ENCODE assay signal across 17 mouse cellular contexts in genomic region chr2:139198281-139198680, GRCm38 (mm10).
DNase-seq lines count a peak whose midpoint lies in the region; ATAC-seq and TF ChIP-seq lines count a peak whose summit lies in the region.
"Had no signal": no experiment of that assay in that cellular context is flagged by ENCODE, and none has a peak within 500 bp of the region (broad histone marks: within the 10 kb centered on the region; RNA-seq: fewer than 3 reads in every experiment).

No protein-coding gene starts in this region.

- H3K4me3 ChIP-seq in cortical plate, adult 2 months (ENCODE audit: insufficient read depth, low read length) = no peak overlapping the region
- H3K4me3 ChIP-seq in kidney, embryonic 14.5 days (ENCODE audit: low read length) = no peak overlapping the region
- H3K4me3 ChIP-seq: heart, embryonic 15.5 days; midbrain, embryonic 13.5 days; neural tube, embryonic 12.5 days had no signal

- peak; percentile 7 for DNase-seq in left cerebral cortex, adult 11 months (ENCODE audit: low spot score)
- no peak for DNase-seq in left cerebral cortex, postnatal 4 days
- peak; percentile 49 for DNase-seq in cerebellum, adult 8-10 months
- no peak for DNase-seq in ovary, adult 18-20 months (ENCODE audit: low spot score)
- DNase-seq in ovary, postnatal 14 days (ENCODE audit: low spot score) = no peak
- DNase-seq: gastrocnemius, postnatal 36 days; liver; liver, postnatal 0 days; lung, postnatal 10 days; spleen, adult 18-20 months had no signal

- WGBS in kidney, embryonic 14.5 days = 75% methylated on average over 2 of the region's 2 CpGs

- H3K9me3 ChIP-seq in kidney, embryonic 14.5 days (ENCODE audit: control insufficient read depth, low read length) = no peaks in the 10 kb centered on the region
- H3K9me3 ChIP-seq: heart, embryonic 15.5 days; midbrain, embryonic 13.5 days; neural tube, embryonic 12.5 days had no signal

- H3K36me3 ChIP-seq in kidney, embryonic 14.5 days (ENCODE audit: control insufficient read depth, insufficient read depth, low read length) = no peaks in the 10 kb centered on the region
- H3K36me3 ChIP-seq: heart, embryonic 15.5 days; midbrain, embryonic 13.5 days; neural tube, embryonic 12.5 days had no signal

- intact Hi-C loops in left cerebral cortex, postnatal 4 days (cut with DNase I) = no loop called here

- TF ChIP-seq POLR2A in cortical plate, adult 2 months (IDR thresholded peaks at IDR 0.05; ENCODE audit: extremely low read depth, insufficient read depth, low read length) = no peak

- TF ChIP-seq CTCF in cortical plate, adult 2 months (IDR thresholded peaks at IDR 0.05; ENCODE audit: extremely low read depth, insufficient read depth, low read length) = no peak

- H3K9ac ChIP-seq in kidney, embryonic 14.5 days (ENCODE audit: low read depth, low read length) = no peak overlapping the region
- H3K9ac ChIP-seq: heart, embryonic 15.5 days; liver, postnatal 0 days; midbrain, embryonic 13.5 days; neural tube, embryonic 12.5 days had no signal

- no peak overlapping the region for H3K4me2 ChIP-seq in kidney, embryonic 14.5 days (replicated peaks; ENCODE audit: low read depth, low read length)
- H3K4me2 ChIP-seq: heart, embryonic 15.5 days; midbrain, embryonic 13.5 days; neural tube, embryonic 12.5 days had no signal

- no peaks in the 10 kb centered on the region for H3K27me3 ChIP-seq in kidney, embryonic 14.5 days (ENCODE audit: control insufficient read depth, insufficient read depth, low read length)
- H3K27me3 ChIP-seq: heart, embryonic 15.5 days; midbrain, embryonic 13.5 days; neural tube, embryonic 12.5 days had no signal

- peaks cover 3% of the 10 kb centered on the region; the same call in 1 of the 2 replicates for H3K4me1 ChIP-seq in cortical plate, adult 2 months (ENCODE audit: control insufficient read depth, insufficient read depth, low read length)
- no peaks in the 10 kb centered on the region for H3K4me1 ChIP-seq in kidney, embryonic 14.5 days (ENCODE audit: control insufficient read depth, insufficient read depth, low read length)
- H3K4me1 ChIP-seq: heart, embryonic 15.5 days; midbrain, embryonic 13.5 days; neural tube, embryonic 12.5 days had no signal

- no peak for ATAC-seq in kidney, embryonic 14.5 days (ENCODE audit: low FRiP score, low TSS enrichment)
- ATAC-seq: hindbrain, postnatal 0 days; intestine, postnatal 0 days; liver, postnatal 0 days; midbrain, embryonic 13.5 days had no signal

- 0 out of 2 replicates have a peak overlapping the region, but pooled peaks have one; percentile 35 for H3K27ac ChIP-seq in cortical plate, adult 2 months (ENCODE audit: insufficient read depth, low read length)
- no peak overlapping the region for H3K27ac ChIP-seq in kidney, embryonic 14.5 days (ENCODE audit: low read depth, low read length)
- H3K27ac ChIP-seq: heart, embryonic 15.5 days; hindbrain, postnatal 0 days; midbrain, embryonic 13.5 days; neural tube, embryonic 12.5 days had no signal

Comparison
In these comparisons a context has a peak if more than half of its experiments do, and no peak if none do; other contexts are left out.
1. DNase-seq: peak in left cerebral cortex, adult 11 months (single experiment) and cerebellum, adult 8-10 months (single experiment); none in left cerebral cortex, postnatal 4 days (single experiment), ovary, adult 18-20 months (single experiment) and ovary, postnatal 14 days (single experiment).